Mouse (Mus musculus): ENCODE results near the gene Snx29. TPM values are rescaled to one million over a fixed set of nuclear protein-coding genes. Genes with fewer than 3 reads are reported as not detected.

Snx29 gene
- polyA plus RNA-seq, 1 experiment from 2014 or later, result 12.1 TPM

DNA sequence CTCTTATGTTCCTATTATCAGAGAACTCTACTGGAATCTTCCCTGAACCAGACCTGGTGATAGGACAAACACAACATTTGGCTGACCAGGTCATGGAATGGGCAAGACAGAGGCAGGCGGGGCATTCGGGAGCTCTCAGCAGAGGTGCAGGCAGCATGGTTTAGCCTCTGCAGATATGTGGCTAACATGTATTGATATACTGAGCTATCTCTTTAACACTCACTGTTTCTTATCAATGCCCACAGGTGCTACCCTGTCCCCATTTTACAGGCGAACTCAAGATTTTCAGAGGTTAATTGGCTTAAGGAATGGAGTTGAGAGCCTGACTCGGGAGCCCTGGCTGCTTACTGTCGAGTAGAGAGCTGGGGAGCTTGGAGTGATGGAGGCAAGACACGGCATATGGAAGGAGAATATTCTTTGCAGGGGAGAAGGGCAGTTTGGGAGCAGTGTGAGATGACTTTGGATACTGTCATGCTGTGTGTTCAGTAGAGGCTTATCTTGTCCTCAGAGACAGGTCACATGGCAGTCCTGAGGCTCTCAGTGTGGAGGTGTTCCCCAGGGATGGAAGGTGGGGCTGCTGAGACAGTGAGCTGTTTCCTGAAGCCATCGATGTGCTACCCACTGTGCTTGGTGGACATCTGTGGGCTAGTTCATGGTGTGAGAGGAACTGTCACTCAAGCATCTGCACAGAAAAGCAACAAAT is 473.2 kb downstream of the Snx29 start:
- WGBS, result 73% methylated on average over 7 of the region's 7 CpGs
- H3K36me3 ChIP-seq (replicated peaks), result no peaks in the 10 kb centered on the region
- no peak for DNase-seq (ENCODE audit: low spot score)
- H3K27me3 ChIP-seq (replicated peaks; ENCODE audit: low read depth, poor library complexity, severe bottlenecking), result no peaks in the 10 kb centered on the region
- no peak overlapping the region for H3K4me3 ChIP-seq
- no peaks in the 10 kb centered on the region for H3K4me1 ChIP-seq
- no peak overlapping the region for H3K27ac ChIP-seq (replicated peaks)
- H3K9me3 ChIP-seq, result peaks cover 3% of the 10 kb centered on the region; the same call in 1 of the 2 replicates

DNA sequence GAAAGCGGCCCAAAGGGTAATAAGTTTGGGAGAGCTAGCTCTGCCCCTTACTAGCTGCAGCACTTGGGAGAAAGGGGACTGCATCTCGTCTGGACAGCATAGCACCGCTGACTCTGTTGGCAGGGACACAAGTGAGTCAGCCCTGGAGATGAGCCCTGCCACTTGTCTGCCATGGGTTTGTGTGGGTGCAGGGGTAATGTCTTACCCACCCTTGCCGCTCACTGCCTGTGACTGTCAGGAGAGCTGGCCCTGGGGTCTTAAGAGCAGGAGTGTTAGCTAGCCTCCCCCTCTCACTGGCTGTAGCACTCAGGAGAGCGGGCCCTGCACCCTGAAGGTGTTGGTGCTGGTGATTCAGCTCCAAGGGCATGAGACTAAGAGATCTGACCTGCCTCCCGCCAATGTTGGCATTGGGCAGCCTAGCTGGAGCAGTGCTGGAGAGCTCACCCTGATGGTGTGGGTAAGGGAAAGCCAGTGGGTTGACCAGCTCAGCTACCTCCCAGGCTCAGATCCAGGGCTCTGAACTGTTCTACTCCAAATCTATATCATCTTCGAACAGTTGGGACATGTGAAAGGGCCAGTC is 479.3 kb downstream of the Snx29 start:
- Histone ChIP-seq H3K4me3 (no peak overlapping the region), H3K36me3 (replicated peaks) (no peaks in the 10 kb centered on the region), H3K4me1 (peaks cover 7% of the 10 kb centered on the region; the same call in 1 of the 2 replicates), H3K27ac (replicated peaks) (no peak overlapping the region; the same call in 1 of the 2 replicates), H3K27me3 (replicated peaks; ENCODE audit: low read depth, poor library complexity, severe bottlenecking) (no peaks in the 10 kb centered on the region), H3K9me3 (no peaks in the 10 kb centered on the region)
- no peak for DNase-seq (ENCODE audit: low spot score)
- 87% methylated on average over 7 of the region's 7 CpGs for WGBS

Other genes with a start within 250 kb of the Snx29 start
- 27.9 and 28.7 TPM in 2 replicates for gene Txndc11, start 188.3 kb upstream of the Snx29 start, polyA plus RNA-seq (2016; fragmentation: Nextera tagmentation; extraction: Ambion mirVana)
- 83.7 and 88.5 TPM in 2 replicates for gene Zc3h7a, start 146.5 kb upstream of the Snx29 start, polyA plus RNA-seq (2016; fragmentation: Nextera tagmentation; extraction: Ambion mirVana)
- 290 and 300 TPM in 2 replicates for gene Rsl1d1, start 119.6 kb upstream of the Snx29 start, polyA plus RNA-seq (2016; fragmentation: Nextera tagmentation; extraction: Ambion mirVana)
- 93.2 and 98.2 TPM in 2 replicates for gene Gspt1, start 68.6 kb upstream of the Snx29 start, polyA plus RNA-seq (2016; fragmentation: Nextera tagmentation; extraction: Ambion mirVana)
- gene Tnfrsf17, start 9.1 kb upstream of the Snx29 start, polyA plus RNA-seq (2016; fragmentation: Nextera tagmentation; extraction: Ambion mirVana), result not detected in 2 replicates

All from embryonic facial prominence, embryonic 10.5 days (tissue).